Mouse (Mus musculus) gastrocnemius, postnatal 14 days (tissue): Measurements from ENCODE around the gene Mmp15. TPM values are rescaled to one million over a fixed set of nuclear protein-coding genes. Genes with fewer than 3 reads are reported as not detected.
A peak's percentile ranks its signal among the peaks of the same experiment; 100 is the strongest.
"Not testable (repeated sequence)": the region's sequence is repeated elsewhere in the genome, so short reads cannot be mapped to it uniquely, and the experiment has no call there.

Source experiments
- DNase-seq: peaks from one replicate; pipeline ENCODE4 v3.0.0; 2021; ENCODE audit warnings: mixed read lengths
- intact Hi-C: fragments of 180-260 bp; cut with DNase I; formaldehyde crosslinking; loops from one replicate; pipeline ENCODE4 v1.15.1; 2025; ENCODE audit warnings: low total_unique reads
- total RNA-seq, 2 experiments: library from RNA; stranded (reverse); gene quantifications; 2 replicates each; pipeline ENCODE4 v1.2.3; 2021

Gene Mmp15
- total RNA-seq, 2 experiments from 2014 or later = 21.3 to 35.9 TPM

GRCm38 (mm10) chr8:95369581-95370326, 17.7 kb downstream of the Mmp15 start:
- intact Hi-C loops = no loop called here
- no peak for DNase-seq

GRCm38 (mm10) chr8:95373389-95374002, 21.4 kb downstream of the Mmp15 start:
- intact Hi-C loops = no loop called here
- no peak for DNase-seq

- DNase-seq = no peak
- intact Hi-C loops = no loop called here
These were observed 22.4 kb downstream of the Mmp15 start for GRCm38 (mm10) chr8:95374429-95374828.

- DNase-seq = no peak
- intact Hi-C loops = no loop called here
These were observed 23.4 kb downstream of the Mmp15 start for GRCm38 (mm10) chr8:95375374-95375930.

GRCm38 (mm10) chr8:95376309-95376999, 24.4 kb downstream of the Mmp15 start:
- intact Hi-C loops = no loop called here
- DNase-seq = no peak

- no peak for DNase-seq
- intact Hi-C loops = no loop called here
These were observed 25.0 kb downstream of the Mmp15 start for GRCm38 (mm10) chr8:95377101-95377500.

- intact Hi-C loops = no loop called here
- peak; percentile 51 for DNase-seq
These were observed 25.8 kb downstream of the Mmp15 start for GRCm38 (mm10) chr8:95377863-95378291.

GRCm38 (mm10) chr8:95378928-95379327, 26.9 kb downstream of the Mmp15 start:
- intact Hi-C loops, DNase-seq: not testable (repeated sequence)

GRCm38 (mm10) chr8:95380953-95381352, 28.9 kb downstream of the Mmp15 start:
- DNase-seq = no peak
- intact Hi-C loops = no loop called here

GRCm38 (mm10) chr8:95381595-95381994, 29.5 kb downstream of the Mmp15 start:
- intact Hi-C loops = no loop called here
- DNase-seq = no peak

- intact Hi-C loops = no loop called here
- no peak for DNase-seq
These were observed 32.4 kb downstream of the Mmp15 start for GRCm38 (mm10) chr8:95384501-95384900.

- no peak for DNase-seq
- intact Hi-C loops = no loop called here
These were observed 34.0 kb downstream of the Mmp15 start for GRCm38 (mm10) chr8:95386037-95386436.

- no peak for DNase-seq
- intact Hi-C loops = no loop called here
These were observed 35.2 kb downstream of the Mmp15 start for GRCm38 (mm10) chr8:95387221-95387620.

GRCm38 (mm10) chr8:95387936-95388335, 35.9 kb downstream of the Mmp15 start:
- no peak for DNase-seq
- intact Hi-C loops = no loop called here

- intact Hi-C loops = no loop called here
- no peak for DNase-seq
These were observed 38.2 kb downstream of the Mmp15 start for GRCm38 (mm10) chr8:95390312-95390711.

- no peak for DNase-seq
- intact Hi-C loops = no loop called here
These were observed 39.0 kb downstream of the Mmp15 start for GRCm38 (mm10) chr8:95391101-95391500.

GRCm38 (mm10) chr8:95392604-95393003, 40.5 kb downstream of the Mmp15 start:
- intact Hi-C loops = no loop called here
- DNase-seq = no peak

GRCm38 (mm10) chr8:95395186-95395918, 43.3 kb downstream of the Mmp15 start:
- intact Hi-C loops = no loop called here
- no peak for DNase-seq

GRCm38 (mm10) chr8:95396752-95397151, 44.7 kb downstream of the Mmp15 start:
- no peak for DNase-seq
- intact Hi-C loops = no loop called here

- intact Hi-C loops = no loop called here
- no peak for DNase-seq
These were observed 45.1 kb downstream of the Mmp15 start for GRCm38 (mm10) chr8:95397201-95397600.
